25 mouse cellular contexts compared by ENCODE assay signal in genomic region chr6:110769588-110769987, GRCm38 (mm10).
"Had no signal": no experiment of that assay in that cellular context is flagged by ENCODE, and none has a peak within 500 bp of the region (broad histone marks: within the 10 kb centered on the region; RNA-seq: fewer than 3 reads in every experiment).

No protein-coding gene starts in this region.

- H3K9ac ChIP-seq: heart, embryonic 12.5 days; hindbrain, embryonic 13.5 days; hindbrain, embryonic 15.5 days; intestine, embryonic 15.5 days; kidney, embryonic 15.5 days; limb, embryonic 12.5 days; liver, embryonic 13.5 days had no signal

- H3K27me3 ChIP-seq: heart, embryonic 12.5 days; hindbrain, embryonic 13.5 days; hindbrain, embryonic 15.5 days; intestine, embryonic 15.5 days; kidney, embryonic 15.5 days; limb, embryonic 12.5 days; liver, embryonic 13.5 days had no signal

- DNase-seq: gastrocnemius, adult 2 months; gastrocnemius, postnatal 10 days; gastrocnemius, postnatal 25 days; heart, adult 18-20 months; heart, postnatal 10 days; heart, postnatal 4 days; kidney, adult 18-20 months; kidney, adult 8-10 months; kidney, postnatal 10 days; kidney, postnatal 4 days; layer of hippocampus, adult 9-11 months; liver; liver, embryonic 13.5 days had no signal

- H3K9me3 ChIP-seq: heart, embryonic 10.5 days; heart, embryonic 12.5 days; hindbrain, embryonic 10.5 days; hindbrain, embryonic 13.5 days; hindbrain, embryonic 15.5 days; intestine, embryonic 15.5 days; kidney, embryonic 15.5 days; limb, embryonic 10.5 days; limb, embryonic 12.5 days; liver, embryonic 13.5 days had no signal

- H3K4me3 ChIP-seq: gastrocnemius, adult 2 months; heart, embryonic 10.5 days; heart, embryonic 12.5 days; hindbrain, embryonic 10.5 days; hindbrain, embryonic 13.5 days; hindbrain, embryonic 15.5 days; intestine, embryonic 15.5 days; kidney, embryonic 15.5 days; limb, embryonic 10.5 days; limb, embryonic 12.5 days; liver, embryonic 13.5 days had no signal

- H3K4me1 ChIP-seq: heart, embryonic 10.5 days; heart, embryonic 12.5 days; hindbrain, embryonic 15.5 days; intestine, embryonic 15.5 days; kidney, embryonic 15.5 days; limb, embryonic 10.5 days; limb, embryonic 12.5 days; liver, embryonic 13.5 days had no signal

- H3K36me3 ChIP-seq: heart, embryonic 10.5 days; heart, embryonic 12.5 days; hindbrain, embryonic 10.5 days; hindbrain, embryonic 13.5 days; hindbrain, embryonic 15.5 days; intestine, embryonic 15.5 days; kidney, embryonic 15.5 days; limb, embryonic 10.5 days; limb, embryonic 12.5 days; liver, embryonic 13.5 days had no signal

- H3K27ac ChIP-seq: gastrocnemius, adult 2 months; heart, embryonic 10.5 days; hindbrain, embryonic 10.5 days; hindbrain, embryonic 13.5 days; hindbrain, embryonic 15.5 days; intestine, embryonic 15.5 days; kidney, embryonic 15.5 days; limb, embryonic 10.5 days; limb, embryonic 12.5 days; liver, embryonic 13.5 days had no signal

- H3K4me2 ChIP-seq: heart, embryonic 12.5 days; hindbrain, embryonic 13.5 days; hindbrain, embryonic 15.5 days; intestine, embryonic 15.5 days; kidney, embryonic 15.5 days; limb, embryonic 12.5 days; liver, embryonic 11.5 days; liver, embryonic 13.5 days had no signal

- ATAC-seq: inflammation-experienced regulatory T-cells, adult 6 months; intestine, embryonic 15.5 days; intestine, postnatal 0 days had no signal
